Mouse (Mus musculus): Measurements from ENCODE around the gene Olfr961.

Gene Olfr961

DNA sequence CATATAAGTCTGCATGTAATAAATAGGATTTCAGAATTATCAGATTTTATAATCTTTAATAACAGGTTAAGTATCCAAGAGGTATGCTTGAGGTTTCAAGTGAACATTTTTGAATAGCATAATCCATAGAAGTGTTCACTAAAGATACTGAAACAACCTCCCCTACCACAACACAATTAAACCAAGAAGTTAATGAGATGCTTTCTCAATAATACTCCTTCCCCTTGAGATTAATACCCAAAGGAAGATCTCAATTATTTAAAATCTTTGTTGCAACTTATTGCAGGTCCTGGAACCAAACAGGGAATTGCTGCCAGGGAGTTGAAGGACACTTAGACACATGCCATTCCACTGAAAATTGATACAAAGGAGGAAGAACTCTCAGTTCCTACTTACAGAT lies at the start of gene Olfr961:
Olfr961 (plus strand) TSS at position 301 of the 400 bp plus-strand sequence.
- no peak for DNase-seq (ENCODE audit: low spot score in 2 of 2)

DNA sequence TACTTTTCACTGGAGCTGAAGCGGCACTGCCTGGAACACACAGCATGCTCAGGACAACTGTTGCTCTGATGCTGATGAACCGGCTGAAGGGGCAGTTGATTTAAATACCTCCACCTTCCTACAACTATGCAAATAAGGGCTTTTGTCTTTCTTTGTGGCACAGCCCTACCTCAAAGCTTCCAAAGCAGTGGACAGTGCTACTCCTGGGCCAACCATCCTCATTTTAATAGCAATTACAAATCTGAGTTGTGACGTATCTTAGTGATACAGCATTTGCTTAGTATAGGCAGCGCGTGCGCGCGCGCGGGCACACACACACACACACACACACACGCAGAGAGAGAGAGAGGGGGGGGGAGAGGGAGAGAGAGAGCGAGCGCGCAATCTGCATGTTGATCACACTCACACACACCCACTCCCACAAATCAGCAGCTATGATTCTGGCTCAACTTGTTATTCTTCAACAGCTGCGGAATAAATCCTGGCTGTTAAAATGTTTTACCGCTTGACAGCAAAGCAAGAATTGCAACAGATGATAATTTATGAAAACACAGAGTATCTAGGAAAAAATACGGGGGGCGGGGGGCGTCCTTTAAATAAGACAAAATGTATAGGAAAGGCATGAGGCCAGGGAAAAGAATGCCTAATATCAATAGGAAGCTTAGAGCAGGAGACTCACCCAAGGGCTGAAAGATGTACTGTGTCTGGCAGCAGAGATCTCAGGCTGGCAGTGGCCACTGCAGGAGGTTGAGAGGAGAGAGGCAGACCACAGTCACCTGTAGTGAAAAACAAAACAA lies 42.2 kb upstream of the Olfr961 start:
- DNase-seq (ENCODE audit: low spot score in 2 of 2), result no peak

DNA sequence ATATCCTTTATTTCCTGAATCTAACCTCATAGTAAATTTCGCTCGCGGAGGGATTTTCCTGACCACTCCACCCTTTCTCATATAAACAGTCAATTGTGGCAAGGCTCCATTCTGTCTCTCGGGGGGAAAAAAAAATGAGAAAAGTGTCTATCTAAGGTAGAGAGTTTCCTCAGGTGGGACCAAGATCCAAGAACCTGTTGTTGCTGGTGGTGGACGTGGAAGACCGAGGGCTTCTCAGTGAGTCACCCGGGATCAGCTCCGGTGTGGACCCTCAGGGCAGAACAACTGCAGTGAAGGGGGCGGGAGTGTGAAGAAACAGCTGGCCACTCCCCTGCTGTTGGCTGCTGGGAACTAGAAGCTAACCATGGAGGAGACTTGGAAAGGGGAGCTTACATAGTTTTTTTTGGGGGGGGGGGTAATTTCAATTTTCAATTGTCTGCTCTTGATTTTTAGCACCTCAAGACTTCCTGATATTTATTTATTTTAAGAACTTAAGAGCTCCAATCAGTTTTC lies 41.5 kb upstream of the Olfr961 start:
- DNase-seq (ENCODE audit: low spot score in 2 of 2), result no peak

DNA sequence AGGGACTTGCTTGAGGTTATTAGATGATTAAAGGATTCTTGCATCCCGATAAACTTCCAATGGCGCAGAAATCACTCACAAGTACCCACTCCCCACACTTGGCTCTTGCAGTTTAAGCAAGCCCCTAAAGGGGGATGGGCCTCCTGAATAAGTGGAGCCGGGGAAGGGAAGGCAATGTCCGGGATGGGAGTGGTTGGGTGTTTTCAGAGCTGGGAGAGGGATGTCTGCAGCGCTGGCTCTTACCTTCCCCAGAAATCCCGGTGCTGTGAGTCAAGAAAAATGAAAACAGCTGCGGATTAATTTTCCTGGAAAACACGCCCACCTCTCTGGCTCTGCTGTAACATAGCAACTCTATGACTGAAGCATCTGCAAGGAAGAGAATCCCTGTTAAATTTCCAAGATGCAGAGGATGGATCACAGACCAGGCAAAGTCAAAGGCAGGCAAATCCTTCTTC lies 40.9 kb upstream of the Olfr961 start, which contains the start of gene AW551984:
AW551984 (minus strand) TSS at position 405 of the 455 bp plus-strand sequence.
- no peak for DNase-seq (ENCODE audit: low spot score in 2 of 2)

DNA sequence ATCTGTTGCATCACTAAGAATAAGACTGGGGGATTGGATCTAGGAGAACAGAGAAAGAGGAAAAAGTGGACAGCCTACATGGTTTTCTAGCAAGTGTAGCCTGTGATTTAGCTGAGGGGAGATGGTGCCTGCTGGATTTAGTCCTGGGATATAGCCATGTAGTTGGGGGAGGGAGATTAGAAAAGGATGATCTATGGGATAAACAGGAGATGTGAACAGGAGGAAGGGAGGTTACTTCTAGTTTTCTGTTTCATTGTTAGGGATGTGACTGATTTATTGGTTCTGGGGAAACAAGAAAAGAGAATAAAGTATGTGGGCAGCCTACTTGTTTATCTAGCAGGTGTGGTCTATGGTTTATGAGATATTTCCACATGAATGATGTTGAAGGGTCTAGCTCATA lies 36.4 kb upstream of the Olfr961 start:
- no peak for DNase-seq (ENCODE audit: low spot score in 2 of 2)

DNA sequence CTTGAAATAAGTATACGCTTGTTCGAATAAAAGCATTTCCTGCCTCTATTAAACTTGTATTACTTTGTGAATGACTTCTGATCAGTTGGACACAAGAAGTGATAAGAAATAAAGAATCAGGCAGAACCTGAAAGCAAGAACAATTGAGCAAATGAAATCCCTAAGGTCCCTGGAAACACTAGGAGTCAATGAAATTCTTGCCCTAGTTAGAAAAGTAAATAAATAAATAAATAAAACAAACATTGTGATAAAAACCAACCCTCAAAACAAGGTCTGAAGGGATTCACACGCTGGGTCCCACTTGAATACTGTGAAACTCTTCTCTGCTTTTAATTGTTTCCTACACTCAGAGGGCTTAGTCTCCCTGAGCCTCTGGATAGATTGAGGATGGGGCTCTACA lies 34.5 kb upstream of the Olfr961 start, which contains the start of gene Olfr148:
Olfr148 (plus strand) TSS at position 301 of the 400 bp plus-strand sequence.
- no peak for DNase-seq (ENCODE audit: low spot score in 2 of 2)

DNA sequence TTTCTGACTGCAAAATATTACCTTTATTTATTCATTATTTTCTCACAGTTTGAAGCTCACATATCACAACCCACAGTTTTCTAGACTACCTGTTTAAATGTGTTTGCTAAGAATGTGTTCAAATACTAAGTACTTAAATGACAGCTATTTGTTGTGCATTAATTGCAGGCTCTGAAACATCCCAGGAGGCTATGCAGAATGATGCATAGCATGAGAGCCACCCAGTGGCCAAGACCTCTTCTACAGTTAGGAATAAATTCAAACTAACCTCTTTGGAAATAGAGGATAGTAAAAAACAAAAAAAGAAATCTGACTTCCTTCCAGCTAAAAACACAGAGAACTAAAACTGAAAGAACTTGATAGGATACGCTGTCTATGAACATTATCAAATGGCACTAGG lies 32.9 kb upstream of the Olfr961 start:
- DNase-seq (ENCODE audit: low spot score in 2 of 2), result no peak

DNA sequence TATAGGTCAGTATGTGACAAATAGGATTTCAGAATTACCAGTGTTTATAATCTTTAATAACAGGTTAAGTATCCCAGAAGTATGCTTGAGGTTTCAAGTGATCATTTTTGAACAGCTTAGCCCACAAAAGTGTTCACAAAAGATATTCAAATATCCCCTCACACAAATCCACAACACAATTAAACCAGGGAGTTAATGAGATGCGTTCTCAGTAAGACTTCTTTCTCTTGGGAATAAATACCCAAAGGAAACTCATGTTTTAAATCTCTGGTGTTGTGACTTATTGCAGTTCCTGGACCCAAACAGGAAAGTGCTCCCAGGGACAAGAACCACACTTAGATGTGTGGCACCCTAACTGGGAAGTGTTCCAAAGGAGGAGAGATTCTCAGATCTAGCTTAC lies 23.8 kb upstream of the Olfr961 start, which contains the start of gene Olfr960:
Olfr960 (plus strand) TSS at position 301 of the 400 bp plus-strand sequence.
- no peak for DNase-seq (ENCODE audit: low spot score in 2 of 2)

DNA sequence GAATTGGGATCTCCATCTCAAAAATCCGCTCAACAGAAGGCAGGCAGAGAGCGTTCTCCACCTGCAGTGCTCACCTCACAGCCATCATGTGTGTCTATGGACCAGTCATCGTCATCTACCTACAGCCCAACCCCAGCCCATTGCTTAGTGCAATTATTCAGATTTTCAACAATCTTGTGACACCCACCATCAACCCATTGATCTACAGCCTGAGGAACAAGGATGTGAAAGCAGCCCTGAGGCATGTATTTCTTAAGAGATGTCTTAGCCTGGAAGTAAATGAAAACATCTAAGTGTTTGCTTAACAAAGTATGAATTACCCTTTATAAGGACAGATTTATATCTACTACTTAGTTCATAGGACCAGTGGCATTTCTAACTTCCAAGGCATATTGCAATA lies 21.1 kb upstream of the Olfr961 start:
- no peak for DNase-seq (ENCODE audit: low spot score in 2 of 2)

DNA sequence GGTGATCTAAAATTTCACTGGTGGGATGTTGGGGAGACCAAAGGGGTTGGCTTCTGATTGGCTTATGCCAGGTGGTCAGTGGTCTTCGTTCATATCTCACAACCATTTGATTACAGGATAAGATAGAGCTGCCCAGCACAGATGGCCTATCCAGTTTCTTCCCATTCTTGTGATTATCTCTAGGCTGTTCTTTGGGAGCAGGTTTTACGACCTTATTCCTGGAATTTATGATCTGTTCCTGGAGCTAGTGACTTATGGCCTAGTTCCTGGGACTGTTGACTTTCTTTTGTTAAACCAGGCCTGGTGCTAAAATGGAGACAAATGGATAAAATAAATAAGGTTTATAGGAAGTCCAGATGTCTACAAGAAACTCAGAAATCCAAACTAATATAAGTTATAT lies 20.2 kb upstream of the Olfr961 start:
- DNase-seq (ENCODE audit: low spot score in 2 of 2), result no peak

DNA sequence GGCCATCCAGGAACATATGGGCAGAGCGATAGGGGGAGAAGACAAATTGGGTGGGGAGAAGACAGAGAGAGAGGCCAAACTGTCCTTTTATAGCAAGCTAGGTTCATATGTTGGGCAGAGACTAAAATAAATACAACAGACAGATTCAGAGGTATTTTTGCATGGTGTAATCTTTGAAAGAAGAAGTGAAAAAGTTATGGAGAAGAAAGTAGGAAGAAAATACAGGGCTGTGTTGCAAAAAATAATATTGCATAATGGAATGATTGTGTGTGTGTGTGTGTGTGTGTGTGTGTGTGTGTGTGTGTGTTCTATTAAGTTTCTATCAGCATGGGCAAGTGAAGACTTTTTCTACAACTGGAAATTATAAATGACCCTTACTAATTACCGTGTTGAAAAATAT lies 15.8 kb upstream of the Olfr961 start:
- DNase-seq (ENCODE audit: low spot score in 2 of 2), result no peak

DNA sequence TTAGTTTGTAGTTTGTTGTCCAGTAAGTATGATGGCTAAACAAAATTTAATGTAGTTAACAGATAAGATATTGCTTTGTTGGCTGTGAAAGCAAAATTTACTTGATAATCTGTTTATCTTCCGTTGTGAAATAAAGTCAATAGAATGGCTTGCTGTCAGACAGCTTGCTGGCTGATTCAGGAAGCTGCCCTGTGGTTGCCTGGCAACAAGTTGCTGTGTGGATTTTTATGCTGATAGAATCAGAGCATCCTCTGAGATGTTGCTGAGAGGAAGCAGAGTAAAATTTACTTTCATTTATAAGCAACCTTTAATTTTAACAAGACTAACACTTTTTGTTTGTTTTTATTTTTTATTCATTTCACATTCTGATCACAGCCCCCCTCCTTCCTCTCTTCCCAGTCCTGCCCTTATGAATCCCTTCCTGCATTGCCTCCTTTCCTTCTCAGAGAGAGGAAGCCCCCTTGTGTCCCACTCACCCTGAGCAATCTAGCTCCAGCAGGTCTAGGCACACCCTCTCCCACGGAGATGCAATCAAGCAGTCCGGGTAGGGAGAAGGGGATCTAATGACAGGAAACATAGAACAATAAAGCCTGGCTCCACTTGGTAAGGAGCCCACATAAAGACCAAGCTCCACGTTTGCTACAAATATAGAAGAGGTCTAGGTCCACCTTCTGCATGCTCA lies 10.8 kb upstream of the Olfr961 start:
- DNase-seq (ENCODE audit: low spot score in 2 of 2), result no peak

DNA sequence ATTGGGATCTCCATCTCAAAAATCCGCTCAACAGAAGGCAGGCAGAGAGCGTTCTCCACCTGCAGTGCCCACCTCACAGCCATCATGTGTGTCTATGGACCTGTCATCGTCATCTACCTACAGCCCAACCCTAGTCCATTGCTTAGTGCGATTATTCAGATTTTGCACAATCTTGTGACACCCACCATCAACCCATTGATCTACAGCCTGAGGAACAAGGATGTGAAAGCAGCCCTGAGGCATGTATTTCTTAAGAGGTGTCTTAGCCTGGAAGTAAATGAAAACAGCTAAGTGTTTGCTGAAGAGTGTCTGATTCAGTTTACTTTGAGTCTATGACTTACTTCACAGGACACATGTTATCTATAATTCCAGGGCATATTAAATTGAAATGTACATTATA lies 2.5 kb downstream of the Olfr961 start:
- no peak for DNase-seq (ENCODE audit: low spot score in 2 of 2)

DNA sequence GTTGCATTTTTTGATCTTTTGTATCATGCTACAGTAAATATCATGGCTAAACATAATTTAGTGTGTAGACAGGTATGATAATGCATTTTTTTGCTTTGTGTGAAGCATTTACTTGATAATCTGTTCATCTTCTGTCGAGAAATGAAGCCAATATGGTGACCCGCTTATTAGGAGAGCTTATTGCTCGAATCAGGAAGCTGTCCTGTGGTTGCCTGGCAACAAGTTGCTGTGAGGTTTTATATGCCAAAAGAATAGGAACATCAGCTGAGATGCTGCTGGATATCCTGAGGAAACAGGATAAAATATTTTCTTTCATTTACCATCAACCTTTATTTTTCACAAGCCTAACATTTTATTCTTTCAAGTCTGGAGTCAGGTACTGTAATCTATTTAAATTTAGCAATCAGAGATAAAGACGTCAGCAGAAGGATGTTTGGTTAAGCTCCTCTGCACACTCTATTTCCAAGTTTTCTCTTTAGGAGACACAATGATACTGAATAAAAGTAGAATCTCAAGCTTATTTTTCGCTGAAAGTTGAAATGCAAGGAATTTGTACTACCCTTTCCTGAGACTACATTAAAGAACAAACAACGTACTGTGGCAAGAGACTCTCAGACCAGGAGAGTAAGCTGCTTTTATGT lies 10.0 kb downstream of the Olfr961 start:
- DNase-seq (ENCODE audit: low spot score in 2 of 2), result no peak

DNA sequence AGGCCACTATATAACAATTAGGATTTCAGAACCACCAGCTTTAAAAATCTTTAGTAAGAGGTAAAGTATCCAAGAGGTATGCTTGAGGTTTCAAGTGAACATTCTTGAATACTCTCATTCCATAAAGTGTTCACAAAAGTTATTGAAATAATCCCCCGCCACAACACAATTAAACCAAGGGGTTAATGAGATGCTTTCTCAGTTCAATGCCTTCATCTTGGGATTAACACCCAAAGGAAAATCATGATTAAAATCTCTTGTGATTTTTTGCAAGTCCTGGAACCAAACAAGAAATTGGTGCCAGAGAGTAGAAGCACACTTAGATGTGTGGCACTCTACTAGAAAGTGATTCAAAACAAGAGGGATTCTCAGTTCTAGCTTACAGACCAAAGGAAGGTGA lies 22.0 kb downstream of the Olfr961 start, which contains the start of gene Olfr963:
Olfr963 (plus strand) TSS at position 301 of the 400 bp plus-strand sequence.
- no peak for DNase-seq (ENCODE audit: low spot score in 2 of 2)

DNA sequence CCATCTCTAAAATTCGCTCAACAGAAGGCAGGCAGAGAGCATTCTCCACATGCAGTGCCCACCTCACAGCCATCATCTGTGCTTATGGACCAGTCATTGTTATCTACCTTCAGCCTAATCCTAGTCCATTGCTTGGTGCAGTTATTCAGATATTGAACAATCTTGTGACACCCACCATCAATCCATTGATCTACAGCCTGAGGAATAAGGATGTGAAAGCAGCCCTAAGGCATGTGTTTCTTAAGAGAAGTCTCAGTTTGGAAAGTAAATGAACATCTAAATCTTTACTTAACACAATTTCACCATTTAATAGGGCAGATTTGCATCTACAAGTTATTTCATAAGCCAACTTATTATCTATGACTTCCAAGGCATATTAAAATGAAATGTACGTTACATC lies 24.8 kb downstream of the Olfr961 start:
- DNase-seq (ENCODE audit: low spot score in 2 of 2), result no peak

DNA sequence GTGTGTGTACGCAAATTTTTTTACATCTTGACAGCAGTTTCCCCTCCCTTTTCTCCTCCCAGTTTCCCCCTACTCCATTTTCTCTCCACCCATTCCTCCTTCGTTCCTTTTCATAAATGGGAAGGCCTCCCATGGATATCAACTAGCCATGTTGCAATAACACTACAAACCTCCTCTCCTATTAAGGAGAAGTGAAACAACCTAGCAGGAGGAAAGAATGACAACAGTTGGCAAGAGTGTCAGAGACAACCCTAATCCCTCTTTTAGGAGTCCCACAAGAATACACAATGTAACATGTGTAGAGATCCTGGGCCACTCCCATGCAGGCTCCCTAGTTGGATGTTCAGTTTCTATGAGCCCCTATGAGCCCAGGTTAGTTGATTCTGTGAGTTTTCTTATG lies 29.9 kb downstream of the Olfr961 start:
- DNase-seq (ENCODE audit: low spot score in 2 of 2), result no peak

DNA sequence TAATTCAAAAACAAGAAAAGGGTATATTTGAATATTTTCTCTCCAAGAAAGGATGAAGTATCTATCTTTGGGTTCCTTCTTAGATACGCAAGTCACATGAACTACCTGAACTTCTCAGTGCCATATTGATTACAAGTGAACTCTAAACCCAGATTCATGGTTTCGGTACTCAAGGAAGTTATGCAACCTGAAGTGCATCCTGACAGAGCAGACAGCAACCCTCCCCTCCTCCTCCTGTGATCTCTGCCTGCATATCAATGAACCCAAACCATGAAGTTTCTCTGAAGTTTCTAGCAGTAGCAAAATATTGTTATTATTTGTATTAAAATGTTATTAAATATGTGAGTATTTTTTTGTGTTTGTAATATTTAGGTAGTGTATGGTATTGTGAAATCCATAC lies 33.7 kb downstream of the Olfr961 start:
- DNase-seq (ENCODE audit: low spot score in 2 of 2), result no peak

DNA sequence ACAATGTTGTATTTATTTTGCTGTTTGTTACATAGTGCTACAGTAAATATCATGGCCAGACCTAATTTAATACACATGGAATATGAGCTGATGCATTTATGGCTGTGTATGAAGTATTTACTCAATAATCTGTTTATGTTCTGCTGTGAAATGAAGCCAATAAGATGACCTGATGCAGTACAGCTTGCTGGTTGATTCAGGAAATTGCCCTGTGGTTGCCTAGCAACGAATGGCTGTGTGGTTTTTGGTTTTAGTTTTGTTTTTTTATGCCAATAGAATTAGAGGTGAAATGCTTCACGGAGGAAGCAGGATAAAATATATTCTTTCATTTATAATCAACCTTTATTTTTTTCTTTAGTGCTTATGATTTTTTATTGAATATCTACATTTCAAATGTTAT lies 34.4 kb downstream of the Olfr961 start:
- DNase-seq (ENCODE audit: low spot score in 2 of 2), result no peak
